Mouse (Mus musculus) midbrain, embryonic 14.5 days (tissue): ENCODE results near the gene Atxn1. TPM values are rescaled to one million over a fixed set of nuclear protein-coding genes. Genes with fewer than 3 reads are reported as not detected.

Source experiments
- ATAC-seq: fragments of 200-750 bp; cut with Nextera tagmentation; 2 replicates; pipeline ENCODE4 v1.8.0; 2017; ENCODE audit warnings: moderate number of reproducible peaks, moderate library complexity; ENCODE audit not compliant: low FRiP score, low TSS enrichment
- DNase-seq: peaks from one replicate; pipeline ENCODE4 v3.0.0-alpha.2; 2015
- H3K27ac ChIP-seq: fragments of 300-500 bp; sonication (generic); replicated peaks from 2 replicates; pipeline ENCODE4 v1.5.1; 2014; ENCODE audit warnings: mild to moderate bottlenecking, low read depth, low read length, moderate library complexity
- H3K27me3 ChIP-seq: fragments of 300-500 bp; sonication (generic); 2 replicates; pipeline ENCODE4 v1.6.1; 2014; ENCODE audit warnings: low read length, control low read depth, mixed read lengths; ENCODE audit not compliant: control insufficient read depth, insufficient read depth
- H3K36me3 ChIP-seq: fragments of 300-500 bp; sonication (generic); 2 replicates; pipeline ENCODE4 v1.6.1; 2014; ENCODE audit warnings: low read length, control low read depth; ENCODE audit not compliant: control insufficient read depth, insufficient read depth
- H3K4me1 ChIP-seq: fragments of 300-500 bp; sonication (generic); 2 replicates; pipeline ENCODE4 v1.6.1; 2014; ENCODE audit warnings: mild to moderate bottlenecking, antibody characterized with exemption, low read length, control low read depth; ENCODE audit not compliant: control insufficient read depth, insufficient read depth
- H3K4me2 ChIP-seq: fragments of 300-500 bp; sonication (generic); 2 replicates; pipeline ENCODE4 v1.6.1; 2014; ENCODE audit warnings: mild to moderate bottlenecking, low read length, moderate library complexity
- H3K4me3 ChIP-seq: fragments of 300-500 bp; sonication (generic); replicated peaks from 2 replicates; pipeline ENCODE4 v1.5.1; 2014; ENCODE audit warnings: low read depth, low read length
- H3K9ac ChIP-seq: fragments of 300-500 bp; sonication (generic); replicated peaks from 2 replicates; pipeline ENCODE4 v1.6.1; 2014; ENCODE audit warnings: mild to moderate bottlenecking, low read length, moderate library complexity
- H3K9me3 ChIP-seq: fragments of 300-500 bp; sonication (generic); 2 replicates; pipeline ENCODE4 v1.6.1; 2016; ENCODE audit warnings: low read length, control low read depth, mixed read lengths; ENCODE audit not compliant: control insufficient read depth
- WGBS: fragments of 180-500 bp; shearing (Covaris S2); extraction: QIAGEN DNeasy Blood & Tissue Kit; methylation state at CpG from one replicate; pipeline ENCODE4 v1.1.7; 2014; 5-methylcytosine and 5-hydroxymethylcytosine counted together
- polyA plus RNA-seq: library from polyadenylated mRNA; unstranded; fragments of >200 nt; fragmentation: Nextera tagmentation; extraction: Ambion mirVana; gene quantifications from 2 replicates; pipeline ENCODE4 v1.2.1, GENCODE M21; 2014

Atxn1 gene
- polyA plus RNA-seq, 1 experiment from 2014 or later: 7.3 TPM

GRCm38 (mm10) chr13:45872966-45873365, 91.8 kb downstream of the Atxn1 start:
- H3K9ac ChIP-seq: no peak overlapping the region
- H3K9me3 ChIP-seq: no peaks in the 10 kb centered on the region
- no peak for DNase-seq
- H3K4me2 ChIP-seq: no peak overlapping the region
- H3K27ac ChIP-seq: no peak overlapping the region
- H3K4me3 ChIP-seq: no peak overlapping the region
- H3K27me3 ChIP-seq: no peaks in the 10 kb centered on the region
- WGBS: 93% methylated on average over 7 of the region's 7 CpGs
- no peaks in the 10 kb centered on the region for H3K4me1 ChIP-seq
- H3K36me3 ChIP-seq: no peaks in the 10 kb centered on the region
- no peak for ATAC-seq

DNA sequence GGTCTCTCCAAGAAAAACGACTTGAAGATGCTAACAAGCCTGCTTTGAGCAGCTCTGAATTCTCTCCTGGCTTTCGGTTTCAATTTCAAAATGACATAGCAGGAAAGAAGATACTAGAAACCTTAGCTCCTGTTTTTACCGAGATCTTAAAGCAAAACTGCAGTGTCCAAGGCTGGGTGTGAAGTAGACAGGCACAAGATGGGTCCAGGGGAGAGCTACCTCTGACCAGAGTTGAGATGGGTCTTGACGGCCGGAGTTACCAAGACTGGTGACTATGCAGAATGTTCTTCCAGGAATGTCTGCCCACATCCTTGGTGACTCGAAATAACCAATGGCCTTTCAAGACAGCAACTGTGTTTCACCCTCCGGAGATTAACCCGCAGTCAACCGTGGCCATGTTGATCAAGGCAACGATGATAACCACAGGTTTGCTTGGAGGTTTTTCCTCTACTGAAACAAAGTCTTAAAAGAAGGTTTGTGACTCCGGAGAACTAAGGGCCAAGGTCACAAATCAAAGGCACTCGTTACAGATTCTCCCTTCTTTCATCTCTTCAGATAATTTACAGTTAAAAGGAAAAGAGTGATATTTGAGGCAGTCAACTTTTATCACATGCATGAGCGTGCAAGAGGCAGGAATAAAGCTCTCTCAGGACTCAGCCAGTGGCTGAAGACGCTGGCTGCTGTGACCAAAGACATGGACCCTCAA, 92.6 kb downstream of the Atxn1 start:
- no peaks in the 10 kb centered on the region for H3K9me3 ChIP-seq
- no peaks in the 10 kb centered on the region for H3K36me3 ChIP-seq
- H3K27me3 ChIP-seq: no peaks in the 10 kb centered on the region
- 91% methylated on average over 14 of the region's 14 CpGs for WGBS
- ATAC-seq: no peak
- H3K4me1 ChIP-seq: no peaks in the 10 kb centered on the region
- no peak overlapping the region for H3K9ac ChIP-seq
- H3K4me3 ChIP-seq: no peak overlapping the region
- H3K4me2 ChIP-seq: no peak overlapping the region
- no peak overlapping the region for H3K27ac ChIP-seq
- no peak for DNase-seq

GRCm38 (mm10) chr13:45871554-45871953, 93.3 kb downstream of the Atxn1 start:
- H3K4me3 ChIP-seq: no peak overlapping the region
- no peak overlapping the region for H3K27ac ChIP-seq
- H3K9me3 ChIP-seq: no peaks in the 10 kb centered on the region
- H3K9ac ChIP-seq: no peak overlapping the region
- no peak overlapping the region for H3K4me2 ChIP-seq
- ATAC-seq (no peak), DNase-seq (no peak)
- 87% methylated on average over 7 of the region's 7 CpGs for WGBS
- no peaks in the 10 kb centered on the region for H3K36me3 ChIP-seq
- no peaks in the 10 kb centered on the region for H3K4me1 ChIP-seq
- H3K27me3 ChIP-seq: no peaks in the 10 kb centered on the region

DNA sequence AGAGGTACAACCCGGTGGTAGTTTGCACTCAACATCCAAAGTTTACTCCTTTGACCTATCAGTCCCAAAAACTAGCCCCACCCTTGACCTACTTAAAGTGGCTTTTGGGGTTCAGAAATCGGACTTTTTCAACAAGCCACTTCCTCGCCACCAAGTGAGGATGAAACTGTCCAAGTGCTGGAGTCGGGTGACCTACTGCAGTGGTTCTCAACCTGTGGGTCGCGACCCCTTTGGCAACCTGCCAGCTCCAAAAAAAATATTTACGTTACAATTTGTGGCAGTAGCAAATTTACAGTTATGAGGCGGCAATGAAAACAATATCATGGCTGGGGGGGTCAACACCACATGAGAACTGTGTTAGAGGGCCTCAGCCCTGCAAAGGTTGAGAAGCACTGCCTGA, 95.9 kb downstream of the Atxn1 start:
- WGBS: 93% methylated on average over 8 of the region's 8 CpGs
- Histone ChIP-seq H3K27me3 (peaks cover 2% of the 10 kb centered on the region; the same call in 1 of the 2 replicates), H3K4me3 (no peak overlapping the region), H3K36me3 (no peaks in the 10 kb centered on the region), H3K27ac (no peak overlapping the region), H3K9ac (no peak overlapping the region), H3K9me3 (no peaks in the 10 kb centered on the region), H3K4me1 (no peaks in the 10 kb centered on the region), H3K4me2 (no peak overlapping the region)
- ATAC-seq: no peak
- DNase-seq: no peak

GRCm38 (mm10) chr13:45867273-45867672, 97.5 kb downstream of the Atxn1 start:
- Histone ChIP-seq H3K4me1 (no peaks in the 10 kb centered on the region), H3K9me3 (no peaks in the 10 kb centered on the region), H3K27me3 (peaks cover 6% of the 10 kb centered on the region; the same call in 1 of the 2 replicates), H3K4me3 (no peak overlapping the region), H3K36me3 (no peaks in the 10 kb centered on the region), H3K27ac (no peak overlapping the region), H3K9ac (no peak overlapping the region), H3K4me2 (no peak overlapping the region)
- 85% methylated on average over 14 of the region's 14 CpGs for WGBS
- DNase-seq (no peak), ATAC-seq (no peak)

DNA sequence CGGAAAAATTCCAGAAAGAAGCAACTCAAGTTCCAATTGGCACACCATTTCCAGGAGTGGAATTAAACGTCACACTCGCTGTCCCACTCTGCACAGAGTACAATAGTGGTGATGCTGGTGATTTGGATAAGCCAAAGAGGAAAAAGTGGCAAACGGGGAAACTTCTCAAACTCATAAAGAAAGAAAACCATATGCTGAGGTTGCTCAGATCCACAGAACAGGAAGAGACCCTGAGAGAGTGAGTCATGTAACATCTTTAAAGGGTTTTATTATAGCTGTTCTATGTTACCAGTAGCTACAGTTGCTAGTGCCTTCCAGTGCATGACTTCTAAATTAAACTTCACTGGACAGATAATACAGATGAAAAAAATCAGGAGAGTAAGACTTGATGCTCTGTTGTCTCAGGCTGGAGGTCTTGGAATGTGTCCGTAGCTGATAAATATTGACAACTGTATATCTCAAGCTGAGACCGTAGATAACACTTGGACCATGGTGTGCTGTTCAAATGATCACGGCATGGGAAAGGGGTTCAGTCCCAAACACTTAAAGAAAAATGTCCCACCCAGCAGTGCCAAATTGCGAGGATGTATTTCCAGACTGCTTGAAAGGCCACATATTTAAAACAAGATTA, 98.1 kb downstream of the Atxn1 start:
- Histone ChIP-seq H3K4me1 (no peaks in the 10 kb centered on the region), H3K4me2 (no peak overlapping the region)
- WGBS: 92% methylated on average over 8 of the region's 8 CpGs

DNA sequence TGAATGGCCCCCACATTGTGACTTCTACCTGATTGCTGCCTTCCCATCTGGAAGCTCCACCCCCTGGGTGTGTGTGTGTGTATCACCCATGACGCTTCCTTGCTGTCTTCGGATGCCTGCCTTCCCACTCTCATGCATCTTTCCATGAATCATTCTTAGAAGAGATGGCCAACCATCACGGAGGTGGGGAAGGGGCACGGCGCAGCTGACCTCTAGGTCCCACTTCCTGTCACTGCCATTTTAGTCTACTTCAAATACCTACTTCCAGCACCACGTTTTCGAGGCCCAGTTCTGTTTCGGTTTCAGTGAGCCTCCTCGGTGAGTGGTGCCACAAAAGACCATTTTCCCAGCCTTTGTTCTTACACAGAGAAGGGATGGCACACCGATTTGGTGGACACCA, 99.2 kb downstream of the Atxn1 start:
- Histone ChIP-seq H3K4me2 (no peak overlapping the region), H3K27me3 (peaks cover 6% of the 10 kb centered on the region; the same call in 1 of the 2 replicates), H3K4me1 (no peaks in the 10 kb centered on the region), H3K9ac (no peak overlapping the region), H3K9me3 (no peaks in the 10 kb centered on the region), H3K4me3 (no peak overlapping the region), H3K27ac (no peak overlapping the region), H3K36me3 (no peaks in the 10 kb centered on the region)
- ATAC-seq: no peak
- DNase-seq: no peak
- WGBS: 91% methylated on average over 10 of the region's 10 CpGs

More for the DNA sequence above, 98.1 kb downstream of the Atxn1 start:
- ATAC-seq (no peak), DNase-seq (no peak)
- Histone ChIP-seq H3K27ac (no peak overlapping the region), H3K9ac (no peak overlapping the region), H3K9me3 (no peaks in the 10 kb centered on the region), H3K27me3 (peaks cover 6% of the 10 kb centered on the region; the same call in 1 of the 2 replicates), H3K36me3 (no peaks in the 10 kb centered on the region), H3K4me3 (no peak overlapping the region)

DNA sequence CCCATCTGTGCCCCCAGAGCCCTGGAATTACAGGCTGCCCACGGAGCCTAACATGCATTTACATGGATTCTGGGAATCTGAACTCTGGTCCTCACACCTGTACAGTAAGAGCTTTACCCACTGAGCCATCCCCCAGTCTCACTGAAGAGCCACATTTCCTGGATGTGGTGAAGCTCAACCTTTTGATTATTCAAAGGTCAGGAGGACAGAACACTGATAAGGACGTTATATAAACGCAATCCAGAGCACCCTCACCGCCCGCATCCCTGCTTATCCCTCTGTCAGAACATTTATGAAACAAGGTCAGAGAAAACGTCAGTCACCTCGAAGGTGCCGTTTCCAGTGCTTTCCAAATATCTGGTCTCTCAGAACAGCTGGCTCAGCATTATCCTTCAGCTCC, 101.0 kb downstream of the Atxn1 start:
- no peaks in the 10 kb centered on the region for H3K4me1 ChIP-seq

More for the DNA sequence above, 101.0 kb downstream of the Atxn1 start:
- H3K9ac ChIP-seq: no peak overlapping the region
- ATAC-seq (no peak), DNase-seq (no peak)
- no peak overlapping the region for H3K4me3 ChIP-seq
- no peak overlapping the region for H3K27ac ChIP-seq
- H3K27me3 ChIP-seq: peaks cover 6% of the 10 kb centered on the region; the same call in 1 of the 2 replicates
- H3K36me3 ChIP-seq: no peaks in the 10 kb centered on the region
- no peak overlapping the region for H3K4me2 ChIP-seq
- 88% methylated on average over 8 of the region's 8 CpGs for WGBS
- H3K9me3 ChIP-seq: no peaks in the 10 kb centered on the region
